Mouse (Mus musculus) thymus, postnatal 0 days (tissue): ENCODE results near the gene Ric8b. TPM values are rescaled to one million over a fixed set of nuclear protein-coding genes. Genes with fewer than 3 reads are reported as not detected.
A peak's percentile ranks its signal among the peaks of the same experiment; 100 is the strongest.

Experiments used
- DNase-seq: peaks from one replicate; pipeline ENCODE4 v3.0.0-alpha.2; 2015; ENCODE audit warnings: low spot score
- polyA plus RNA-seq: library from polyadenylated mRNA; unstranded; fragments of >200 nt; fragmentation: Nextera tagmentation; extraction: Ambion mirVana; gene quantifications from 2 replicates; pipeline ENCODE4 v1.2.1, GENCODE M21; 2015

Gene Ric8b
- polyA plus RNA-seq: 8.6 and 8.9 TPM in 2 replicates

DNA sequence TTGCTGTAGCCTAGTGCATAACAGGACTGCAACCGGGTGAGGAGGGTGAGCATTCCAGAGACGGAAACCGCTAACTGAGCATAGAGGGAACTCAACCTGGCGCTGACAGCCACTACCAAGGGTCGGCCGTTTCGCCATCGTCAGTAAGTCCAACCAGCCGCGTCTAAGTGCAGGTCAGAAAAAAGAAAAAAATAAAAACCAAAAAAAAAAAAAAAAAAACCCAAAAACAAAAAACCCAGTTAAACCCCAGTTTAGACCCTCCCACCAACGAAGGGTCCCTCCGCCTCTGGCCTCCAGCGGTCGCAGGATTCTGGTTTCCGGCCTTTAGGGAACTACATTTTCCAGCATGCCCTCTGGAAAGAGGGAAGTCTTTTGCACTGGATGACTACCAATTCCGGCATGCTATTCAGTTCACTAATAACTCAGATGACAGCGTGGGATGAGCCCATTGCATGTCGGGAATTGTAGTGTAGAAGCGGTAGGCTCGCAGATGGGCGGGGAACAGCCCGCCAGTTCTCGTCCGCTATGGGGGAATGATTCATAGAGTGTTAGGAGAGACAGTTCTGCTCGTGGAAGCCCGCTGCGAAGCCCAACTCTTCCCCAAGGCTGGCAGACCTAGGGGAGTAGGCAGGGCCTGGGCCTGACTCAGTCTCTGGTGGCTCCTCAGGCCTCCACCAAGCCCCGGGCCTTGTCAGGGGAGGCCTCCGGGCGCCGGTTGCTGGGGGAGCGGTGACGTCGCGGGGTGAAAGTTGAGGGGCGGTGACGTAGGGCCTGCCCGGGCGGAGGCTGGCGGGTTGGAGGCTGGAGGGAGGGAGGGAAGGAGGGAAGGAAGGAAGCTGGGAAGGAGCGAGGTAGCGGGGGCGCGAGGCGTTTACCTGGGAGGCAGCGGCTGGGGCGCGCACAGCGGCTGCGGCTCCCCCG is at the start of gene Ric8b:
Ric8b (plus strand) TSS at position 807 of the 921 bp plus-strand sequence.
- DNase-seq: peak; percentile 92

DNA sequence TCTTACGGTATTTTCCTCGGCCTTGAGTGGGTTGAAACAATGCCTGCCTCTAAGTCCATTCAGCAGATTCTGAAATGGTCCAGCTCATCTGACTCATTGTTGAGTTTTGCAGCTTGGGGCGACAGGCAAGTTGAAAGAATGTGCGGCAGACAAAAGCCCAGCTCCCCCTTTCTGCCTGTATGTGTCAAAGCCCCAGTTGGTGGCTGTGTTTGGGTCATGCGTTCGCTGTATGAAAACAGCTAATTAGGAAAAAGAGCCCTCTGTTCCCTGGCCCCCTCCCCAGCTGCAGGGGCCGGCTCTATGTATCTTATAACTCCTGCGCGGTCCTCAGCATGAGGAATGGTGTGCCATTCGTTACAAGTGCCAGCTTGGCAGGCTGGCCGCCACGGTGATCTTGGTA is 46.1 kb upstream of the Ric8b start:
- DNase-seq: no peak

DNA sequence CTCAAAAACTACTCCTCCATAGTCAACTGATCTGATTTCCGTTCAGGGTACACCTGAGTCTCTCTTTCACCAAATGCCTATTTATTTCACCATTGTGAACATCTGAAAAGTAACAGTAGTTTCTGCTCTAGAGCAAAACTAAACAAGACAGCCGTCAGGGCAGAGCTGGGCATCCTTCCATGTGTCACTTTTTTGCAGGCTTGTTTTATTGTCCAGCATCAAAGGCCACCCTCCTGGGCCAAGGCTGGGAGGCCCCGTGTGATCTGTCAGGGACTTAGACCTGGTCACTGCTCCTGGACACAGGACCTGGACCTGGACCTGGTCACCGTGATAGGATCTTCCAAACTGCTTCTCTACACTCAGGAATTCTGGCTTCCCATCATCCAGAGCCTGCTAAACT is 45.5 kb upstream of the Ric8b start:
- DNase-seq: no peak

DNA sequence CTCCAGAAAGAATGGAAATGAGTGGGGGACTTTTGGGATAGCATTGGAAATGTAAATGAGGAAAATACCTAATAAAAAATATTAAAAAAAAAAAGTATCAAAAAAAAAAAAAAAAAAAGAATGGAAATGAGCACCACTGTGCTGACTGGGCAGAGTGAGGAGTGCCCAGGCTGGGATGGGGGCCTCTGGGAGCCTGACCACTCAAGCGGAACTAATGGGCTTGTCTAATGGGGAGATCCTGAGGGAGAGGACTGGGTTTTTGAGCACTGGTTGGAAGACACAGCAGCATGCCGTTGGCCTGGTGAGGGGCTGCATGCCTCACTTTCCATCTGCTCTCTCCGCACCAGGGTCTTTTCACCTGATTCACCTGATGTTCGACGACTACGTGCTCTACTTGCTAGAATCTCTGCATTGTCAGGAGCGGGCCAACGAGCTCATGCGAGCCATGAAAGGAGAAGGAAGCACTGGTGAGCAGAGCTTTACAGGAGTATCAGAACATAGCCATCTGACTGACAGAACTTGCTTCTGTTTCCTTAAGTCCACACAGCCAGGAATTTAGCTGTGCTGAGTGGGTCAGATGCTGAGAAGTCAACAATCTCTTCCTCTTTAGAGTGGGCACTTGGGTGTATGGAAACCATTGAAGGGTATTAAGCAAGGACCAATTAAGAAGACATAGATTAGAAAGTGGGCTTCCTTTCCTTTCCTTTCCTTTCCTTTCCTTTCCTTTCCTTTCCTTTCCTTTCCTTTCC is 37.4 kb upstream of the Ric8b start:
- no peak for DNase-seq

DNA sequence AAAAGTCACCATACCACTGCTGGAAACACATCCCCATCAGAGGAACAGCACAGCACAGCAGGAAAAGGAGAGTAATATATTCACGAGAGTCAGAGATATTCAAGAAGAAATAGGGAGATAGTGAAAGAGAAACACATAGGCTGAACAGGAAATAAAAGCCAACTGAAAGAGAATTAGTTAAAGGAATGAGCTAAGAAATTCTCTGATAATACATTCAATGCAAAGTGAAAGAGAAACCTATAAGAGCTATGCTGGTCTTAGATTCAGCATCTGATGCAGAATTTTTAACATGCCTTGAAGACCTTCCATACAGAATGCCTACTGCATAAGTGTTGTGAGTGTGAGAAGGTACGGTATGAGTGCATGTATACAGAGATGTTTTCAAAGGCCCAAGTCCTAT is 34.9 kb upstream of the Ric8b start:
- no peak for DNase-seq

DNA sequence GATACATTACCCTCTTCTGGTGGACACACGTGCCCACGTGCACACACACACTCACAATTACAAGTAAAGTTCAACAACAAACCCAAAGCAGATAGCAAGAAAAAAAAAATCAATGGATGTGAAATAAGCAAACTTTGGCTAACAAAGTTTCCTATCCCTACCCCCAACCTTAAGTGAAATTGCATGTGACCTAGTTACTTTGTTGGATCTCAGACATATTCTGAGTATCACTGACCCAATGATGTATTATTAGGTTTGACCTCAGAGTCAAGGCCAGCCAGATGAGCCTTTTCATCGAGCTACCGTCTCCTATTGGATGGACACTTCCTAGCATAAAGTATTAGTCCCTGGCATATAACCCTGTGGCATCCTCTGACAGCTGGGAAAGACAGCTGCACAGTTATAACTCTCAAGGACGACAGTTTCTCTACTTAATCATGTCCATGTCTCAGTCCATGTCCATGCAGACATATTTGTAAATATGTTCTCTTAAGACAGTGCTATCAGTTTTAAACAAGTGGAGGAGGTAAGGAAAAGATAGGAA is 32.0 kb upstream of the Ric8b start:
- no peak for DNase-seq

DNA sequence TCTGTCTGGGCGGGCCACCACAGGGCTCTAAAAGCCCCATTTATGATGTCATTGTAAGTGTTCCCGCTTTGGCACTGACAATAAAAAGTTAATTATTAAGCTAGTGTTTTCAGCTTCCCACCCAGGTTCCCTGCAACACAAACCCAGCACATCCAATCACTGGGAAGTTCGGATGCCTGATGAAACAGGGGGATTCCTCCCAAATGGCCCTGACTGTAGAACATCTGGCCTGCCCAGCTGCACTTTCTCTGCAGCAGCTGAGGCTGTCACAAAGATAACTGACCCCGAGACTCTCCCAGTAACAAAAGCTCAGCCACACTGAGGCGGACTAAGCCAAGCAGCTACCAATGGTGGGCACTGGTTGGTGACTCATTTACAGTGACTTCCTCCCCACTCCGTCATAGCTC is 31.2 kb upstream of the Ric8b start:
- no peak for DNase-seq

DNA sequence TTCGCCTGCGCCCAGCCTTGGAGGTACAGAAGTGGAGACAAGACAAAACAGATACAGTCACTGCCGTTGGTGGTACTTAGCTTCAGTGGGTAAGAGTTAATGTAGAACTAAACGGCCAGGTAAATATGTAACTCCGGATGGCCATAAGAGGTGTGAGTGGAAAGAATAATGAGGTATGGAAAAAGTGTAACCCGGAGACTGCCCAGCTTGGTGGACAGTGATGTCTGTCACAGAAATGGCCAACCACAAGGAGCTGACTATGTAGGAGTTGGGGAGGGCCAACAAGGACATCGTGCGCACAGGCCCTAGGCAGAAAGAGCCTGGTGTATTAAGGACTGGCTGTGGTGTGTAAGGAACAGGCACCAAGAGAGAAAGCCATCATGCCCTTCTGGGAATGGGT is 30.6 kb upstream of the Ric8b start:
- no peak for DNase-seq

DNA sequence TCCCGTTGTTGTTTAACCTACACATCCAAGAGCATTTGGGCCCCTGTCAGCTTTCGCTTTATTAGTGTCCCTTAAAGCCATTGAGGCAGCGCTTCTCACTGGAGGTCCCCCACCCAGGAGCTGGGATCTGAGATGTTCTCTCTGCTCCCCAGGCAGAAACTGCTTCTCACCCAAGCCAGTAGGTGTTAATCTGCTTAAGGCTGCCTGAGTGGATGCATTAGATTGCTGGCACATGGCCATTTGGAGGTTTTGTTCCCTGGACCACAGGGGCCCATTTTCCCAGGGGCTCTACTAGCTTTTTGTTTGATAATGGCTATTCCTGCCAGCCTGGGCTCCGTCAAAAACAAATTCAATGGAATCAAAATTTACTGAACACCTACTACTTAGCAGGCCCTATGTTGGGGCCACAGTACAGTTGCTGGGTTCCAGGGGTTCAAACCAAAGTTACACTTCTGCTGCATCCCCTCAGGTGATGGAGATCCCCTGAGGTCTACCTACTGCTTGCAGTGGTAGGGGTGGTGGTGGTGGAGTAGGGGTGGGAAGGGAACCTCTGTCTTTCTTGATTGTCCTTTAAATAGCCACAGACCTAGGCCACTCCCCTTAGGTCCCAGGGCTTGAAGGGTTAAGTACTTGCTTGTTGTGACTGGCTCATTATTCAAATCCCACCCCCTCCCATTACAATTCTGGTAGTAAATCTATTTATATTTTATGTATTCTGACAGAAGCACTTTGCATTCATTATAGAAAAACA is 28.1 kb upstream of the Ric8b start:
- DNase-seq: no peak

DNA sequence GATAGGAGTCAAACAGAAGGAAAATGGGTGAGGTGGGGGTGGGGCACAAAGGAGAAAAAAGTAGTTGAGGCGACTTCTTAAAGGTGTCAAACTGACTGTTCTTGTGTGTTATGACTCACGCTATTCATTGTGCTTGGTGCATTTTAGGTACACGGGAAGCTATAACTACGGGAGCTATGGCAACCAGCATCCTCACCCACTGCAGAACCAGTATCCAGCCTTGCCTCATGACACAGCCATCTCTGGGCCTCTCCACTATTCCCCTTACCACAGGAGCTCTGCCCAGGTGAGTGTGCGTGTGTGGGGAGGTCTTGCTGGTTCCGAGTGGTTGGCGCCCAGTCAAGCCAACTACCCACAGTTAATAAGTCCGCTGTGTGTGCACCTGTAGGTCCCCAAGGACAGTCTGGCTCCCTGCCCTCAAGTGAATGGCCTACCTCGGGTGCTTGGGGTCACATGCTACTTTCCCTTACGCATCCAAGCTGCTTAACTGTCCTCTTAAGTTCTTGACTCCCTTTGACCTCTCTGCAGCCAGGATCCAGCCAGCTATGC is 21.5 kb upstream of the Ric8b start:
- DNase-seq: no peak

DNA sequence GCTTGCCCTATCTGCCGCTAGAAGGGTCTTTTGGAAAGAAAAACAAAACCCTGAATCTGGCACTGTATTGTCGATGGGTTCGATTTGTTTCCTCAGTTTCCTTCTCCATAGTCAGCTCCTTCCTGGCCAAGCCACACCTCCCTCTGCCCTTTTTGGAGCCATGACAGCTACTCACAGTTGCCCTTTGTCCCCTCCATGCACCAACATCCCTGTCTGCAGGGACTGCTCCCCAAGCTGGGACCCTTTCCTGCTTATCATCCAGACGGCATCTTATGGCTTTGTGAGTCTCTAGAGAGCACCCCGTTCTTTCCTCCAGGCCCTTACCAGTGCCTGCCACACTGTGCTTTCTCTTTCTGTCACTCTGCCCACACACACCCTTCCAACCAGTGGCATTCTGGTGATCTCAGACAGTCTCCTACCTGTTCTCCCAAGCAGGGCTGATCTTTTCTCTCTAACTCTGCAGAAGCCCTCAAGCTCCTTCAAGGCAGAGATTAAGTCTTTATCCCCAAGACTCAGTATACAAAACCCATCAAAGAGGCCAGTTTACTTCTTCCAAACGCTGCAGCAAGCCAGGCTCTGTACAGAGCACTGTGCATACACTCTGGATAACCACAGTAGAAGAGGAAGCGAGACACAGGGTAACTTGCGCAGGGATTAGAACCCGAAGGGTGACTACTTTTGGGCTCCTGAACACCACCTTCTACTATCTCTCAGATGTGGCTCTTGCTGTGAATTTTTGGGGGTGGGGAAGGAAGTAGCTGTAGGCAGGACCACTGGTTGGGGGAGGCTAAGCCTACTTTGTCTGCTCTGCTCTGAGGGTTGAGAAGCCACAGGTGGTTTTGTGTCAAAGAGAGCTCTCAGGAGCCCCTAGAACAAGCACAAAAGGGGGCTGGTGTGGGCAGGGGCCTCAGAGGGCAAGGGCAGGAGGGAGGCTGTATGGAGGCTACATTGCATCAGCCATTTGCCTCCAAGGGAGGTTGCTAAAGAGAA is 20.2 kb upstream of the Ric8b start:
- DNase-seq: peak; percentile 74

DNA sequence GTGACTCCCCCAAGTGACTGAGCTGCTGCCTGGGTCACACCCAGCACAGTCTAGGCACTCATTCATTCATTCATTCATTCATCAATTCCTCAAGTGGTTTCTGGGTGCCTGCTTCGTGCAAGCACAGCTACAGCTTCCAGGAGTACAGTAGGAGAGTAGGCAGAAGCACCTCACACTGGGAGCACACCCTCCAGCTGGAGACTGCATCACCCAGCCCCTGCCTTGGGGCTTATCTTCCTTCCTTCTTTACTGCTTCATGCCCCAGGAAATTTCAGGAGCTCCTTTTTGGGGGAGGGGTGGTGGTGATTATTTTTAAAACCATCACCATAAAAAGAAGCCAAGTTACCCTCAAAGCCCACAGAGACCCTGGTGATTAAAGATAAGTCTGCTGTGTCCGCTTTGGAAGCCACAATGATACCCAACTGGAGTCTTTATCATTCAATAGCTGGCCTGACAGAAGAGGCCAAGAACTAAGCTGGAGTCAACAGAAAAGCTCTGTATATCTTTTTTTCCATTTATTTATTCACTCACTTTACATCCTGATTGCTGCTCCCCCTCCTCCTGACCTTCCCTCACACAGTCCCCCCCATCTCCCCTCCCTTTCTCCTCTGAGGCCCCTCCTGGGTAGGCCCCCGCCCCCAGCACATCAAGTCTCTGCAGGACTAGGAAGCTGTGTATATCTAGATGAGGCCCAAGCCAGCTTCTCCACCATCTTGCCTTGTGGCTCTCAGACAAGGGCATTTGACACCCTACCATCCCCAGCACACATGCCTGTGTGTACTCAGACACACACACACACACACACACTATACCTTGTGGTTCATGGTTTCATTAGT is 19.1 kb upstream of the Ric8b start:
- DNase-seq: no peak

DNA sequence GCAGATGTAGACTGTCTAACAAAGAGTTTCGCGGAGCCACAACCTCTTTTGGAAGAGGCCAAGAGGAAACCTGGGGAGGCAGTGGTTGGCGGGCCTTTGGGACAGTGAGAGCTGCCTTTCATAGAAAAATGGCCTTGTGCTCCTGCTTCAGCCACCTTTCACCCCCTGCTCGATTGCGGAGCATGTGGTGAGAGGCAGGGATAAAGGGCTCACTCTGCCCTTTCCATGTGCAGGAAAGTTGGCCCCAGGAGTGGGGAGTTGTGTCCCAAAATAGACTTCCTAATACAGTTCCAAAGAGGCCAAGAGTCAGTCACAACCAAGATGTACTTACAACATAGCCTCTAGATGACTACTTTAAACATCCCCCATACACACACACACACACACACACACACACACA is 15.7 kb upstream of the Ric8b start:
- DNase-seq: no peak

DNA sequence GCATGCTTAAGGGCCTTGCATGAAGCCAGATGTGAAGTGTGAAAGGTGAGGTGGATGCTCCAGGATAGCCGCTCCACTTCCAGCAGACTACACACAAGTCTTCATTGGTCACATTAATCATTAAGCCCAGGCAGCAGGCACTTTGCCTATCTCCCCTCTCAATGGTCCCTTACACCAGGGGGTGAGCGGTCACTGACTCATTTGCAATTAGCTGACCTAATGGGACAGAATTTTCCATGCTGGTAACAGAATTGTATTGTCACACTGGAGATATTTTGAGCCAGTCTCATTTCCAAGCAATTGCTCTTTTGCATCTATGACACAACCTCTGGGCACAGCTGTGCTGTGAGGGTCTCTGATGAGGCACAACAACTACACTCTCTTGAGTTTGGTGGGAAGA is 15.2 kb upstream of the Ric8b start:
- no peak for DNase-seq

DNA sequence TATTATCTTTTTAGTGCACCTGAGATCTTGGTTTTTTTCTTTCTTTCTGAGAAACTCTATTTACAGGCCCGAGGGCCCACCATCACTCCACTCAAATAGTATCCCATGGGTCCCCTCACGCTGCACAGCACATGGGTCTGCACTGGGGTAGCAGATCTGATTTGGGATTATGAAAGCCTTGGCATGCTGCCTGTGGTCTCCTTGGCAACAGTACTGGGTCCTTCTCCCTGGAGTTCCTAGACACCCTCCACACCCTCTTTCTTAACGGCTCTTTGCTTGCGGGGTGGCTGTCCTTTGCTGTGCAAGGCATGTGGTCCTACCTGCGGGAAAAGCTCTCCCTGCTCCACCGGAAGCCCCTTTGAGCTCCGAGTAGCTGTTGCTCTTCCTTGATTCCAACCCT is 14.1 kb upstream of the Ric8b start:
- DNase-seq: no peak

DNA sequence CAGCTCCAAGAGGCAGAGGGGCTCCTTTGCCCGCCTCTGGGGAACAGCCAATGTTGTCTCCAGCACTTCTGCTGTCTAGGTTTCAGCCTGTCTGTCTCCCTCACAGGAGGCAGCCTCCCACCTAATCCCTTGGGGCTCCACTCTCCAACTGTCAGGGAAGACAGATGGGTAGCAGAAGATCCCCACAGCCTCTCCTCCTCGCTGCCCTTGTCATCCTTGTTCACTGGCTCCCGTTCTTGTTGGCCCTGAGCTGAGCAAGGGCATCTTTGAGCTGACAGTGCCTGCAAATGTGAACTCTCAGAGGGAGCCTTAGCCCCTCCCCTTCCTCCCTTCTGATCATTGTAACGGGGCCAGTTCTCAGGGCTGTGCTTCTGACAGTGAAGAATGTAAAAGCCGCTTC is 13.7 kb upstream of the Ric8b start:
- DNase-seq: peak; percentile 59

DNA sequence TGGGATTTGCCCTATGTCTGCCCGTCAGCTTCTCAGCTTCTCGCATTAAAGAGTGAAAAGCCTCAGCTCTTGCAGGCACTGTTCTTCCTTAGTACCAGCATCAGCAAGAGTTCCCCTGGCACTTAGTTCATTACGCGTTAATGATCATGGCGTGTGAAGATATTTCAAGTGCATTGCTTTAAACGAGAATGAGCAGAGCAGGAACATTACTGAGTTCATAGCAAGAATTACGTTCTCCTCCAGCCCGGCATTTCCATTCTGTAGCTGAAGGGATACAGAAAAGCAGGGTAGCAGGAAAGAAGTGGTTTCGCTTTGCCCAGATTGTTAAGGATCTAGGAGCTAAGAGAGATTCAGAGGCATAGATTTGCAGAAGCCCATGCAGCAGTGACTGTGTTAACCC is 10.5 kb upstream of the Ric8b start:
- no peak for DNase-seq

DNA sequence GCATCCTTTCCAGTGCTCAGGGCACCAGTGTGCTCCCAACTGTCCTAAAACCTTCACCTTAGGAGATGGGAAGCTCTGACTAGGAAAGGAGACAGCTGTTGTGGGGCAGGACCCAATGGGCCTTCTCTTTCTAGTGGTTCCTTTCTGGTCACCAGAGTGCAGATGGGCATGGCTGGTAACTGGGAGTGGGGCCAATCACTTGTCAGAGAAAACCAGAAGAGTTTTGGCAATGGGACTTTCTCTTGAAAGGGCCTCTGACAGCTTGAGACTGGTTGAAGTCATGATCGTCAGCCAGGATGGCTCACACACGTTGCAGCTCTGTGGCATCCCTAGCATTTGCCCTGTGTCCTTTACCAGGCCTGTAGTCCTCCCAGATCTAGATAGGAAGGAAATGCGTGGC is 9.4 kb upstream of the Ric8b start:
- DNase-seq: no peak

DNA sequence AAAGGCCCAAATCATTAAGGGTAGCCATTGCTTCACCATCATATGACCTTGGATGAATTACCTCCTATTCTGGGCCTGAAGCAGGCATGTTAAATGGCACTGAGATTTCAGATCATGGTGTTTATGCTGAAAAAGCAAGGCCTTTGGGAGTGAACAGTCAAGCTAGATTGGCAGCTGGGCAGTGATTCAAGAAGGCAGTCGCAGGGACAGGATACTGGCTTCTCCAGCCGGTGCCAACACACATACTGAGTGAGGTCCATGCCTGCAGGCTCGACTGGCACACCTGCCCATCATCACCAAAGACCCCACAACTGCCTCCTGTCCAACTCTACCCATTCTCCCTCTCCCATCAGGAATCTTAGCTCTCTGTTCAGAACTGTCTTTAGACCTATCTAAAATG is 8.9 kb upstream of the Ric8b start:
- DNase-seq: no peak
